Mouse (Mus musculus) thymus, adult 2 months (tissue): Measurements from ENCODE around the gene Iqcf1.

Experiments used
- CTCF ChIP-seq: fragments of 200-500 bp; IDR thresholded peaks from 2 replicates; pipeline ENCODE4 v1.5.1; 2012; ENCODE audit warnings: mild to moderate bottlenecking, control low read depth, low read length, moderate library complexity, borderline replicate concordance; ENCODE audit not compliant: control insufficient read depth, poor library complexity, insufficient read depth; ENCODE audit errors: extremely low read depth
- POLR2A ChIP-seq: fragments of 200-500 bp; IDR thresholded peaks from 2 replicates; pipeline ENCODE4 v1.6.1; 2012; ENCODE audit warnings: mild to moderate bottlenecking, low read length, control low read depth, moderate library complexity; ENCODE audit not compliant: control insufficient read depth, poor library complexity, insufficient read depth; ENCODE audit errors: extremely low read depth

DNA sequence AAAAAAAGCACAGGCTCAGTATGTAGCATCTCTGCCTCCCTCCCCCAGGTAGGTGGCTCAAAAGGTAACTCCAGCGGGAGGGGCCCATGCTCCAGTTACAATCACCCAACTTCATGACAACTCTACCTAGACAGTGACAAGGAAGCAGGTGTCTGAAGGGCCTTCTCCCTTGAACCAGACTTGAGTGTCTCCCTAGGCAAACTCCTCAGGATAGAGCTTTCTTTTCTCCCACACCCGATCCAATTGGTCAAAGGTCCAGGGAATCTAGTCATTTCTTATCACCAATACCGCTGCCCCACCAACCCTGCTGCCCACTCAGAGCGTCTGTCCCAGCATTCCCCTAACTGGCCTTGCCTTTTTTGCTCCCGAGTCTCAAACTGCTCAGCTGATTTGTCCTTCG is 33.0 kb upstream of the Iqcf1 start:
- TF ChIP-seq CTCF (no peak), POLR2A (no peak)
